Mouse (Mus musculus) liver, postnatal 0 days (tissue): ENCODE measurements at regions not wholly inside any gene's neighbourhood (a gene's known extent, or its start where the extent isn't known, plus 50 kb on each side); places are given as distances from the start of the nearest gene placed in this dataset.

ENCODE experiments used
- ATAC-seq: fragments of 200-750 bp; cut with Nextera tagmentation; 2 replicates; pipeline ENCODE4 v1.8.0; 2017; ENCODE audit warnings: mild to moderate bottlenecking, moderate library complexity
- DNase-seq: peaks from one replicate; pipeline ENCODE4 v3.0.0-alpha.2; 2016
- H3K27ac ChIP-seq: fragments of 300-500 bp; sonication (generic); 2 replicates; pipeline ENCODE4 v1.5.1; 2014; ENCODE audit warnings: antibody characterized with exemption, moderate library complexity, mild to moderate bottlenecking, low read depth
- H3K27me3 ChIP-seq: fragments of 300-500 bp; sonication (generic); 2 replicates; pipeline ENCODE4 v1.6.1; 2014; ENCODE audit warnings: low read length, control low read depth, mixed read lengths; ENCODE audit not compliant: insufficient read depth
- H3K36me3 ChIP-seq: fragments of 300-500 bp; sonication (generic); replicated peaks from 2 replicates; pipeline ENCODE4 v1.6.1; 2014; ENCODE audit warnings: mild to moderate bottlenecking, control low read depth, low read length, moderate library complexity, mixed read lengths; ENCODE audit not compliant: insufficient read depth
- H3K4me1 ChIP-seq: fragments of 300-500 bp; sonication (generic); 2 replicates; pipeline ENCODE4 v1.6.1; 2014; ENCODE audit warnings: antibody characterized with exemption, mild to moderate bottlenecking, control low read depth; ENCODE audit not compliant: insufficient read depth
- H3K4me2 ChIP-seq: fragments of 300-500 bp; sonication (generic); 2 replicates; pipeline ENCODE4 v1.6.1; 2014; ENCODE audit warnings: low read depth, mild to moderate bottlenecking, low read length, moderate library complexity, mixed read lengths
- H3K4me3 ChIP-seq: fragments of 300-500 bp; sonication (generic); 2 replicates; pipeline ENCODE4 v1.5.1; 2014; ENCODE audit warnings: low read depth, low read length
- H3K9ac ChIP-seq: fragments of 300-500 bp; sonication (generic); replicated peaks from 2 replicates; pipeline ENCODE4 v1.6.1; 2014; ENCODE audit warnings: mild to moderate bottlenecking, moderate library complexity
- H3K9me3 ChIP-seq: fragments of 300-500 bp; sonication (generic); 2 replicates; pipeline ENCODE4 v1.6.1; 2016; ENCODE audit warnings: mild to moderate bottlenecking, control low read depth, low read length, mixed read lengths
- CTCF ChIP-seq: sonication (generic); IDR thresholded peaks from 2 replicates; pipeline ENCODE4 v1.5.1; 2016; ENCODE audit warnings: antibody characterized with exemption, low read depth
- EP300 ChIP-seq: IDR thresholded peaks from 2 replicates; pipeline ENCODE4 v1.6.1; 2016; ENCODE audit warnings: antibody characterized with exemption, low read depth, mild to moderate bottlenecking
- WGBS: fragments of 180-500 bp; shearing (Covaris S2); extraction: QIAGEN DNeasy Blood & Tissue Kit; methylation state at CpG from one replicate; pipeline ENCODE4 v1.1.7; 2014; ENCODE audit not compliant: insufficient replicate concordance; 5-methylcytosine and 5-hydroxymethylcytosine counted together

GRCm38 (mm10) chr6:47648899-47649298, 53.8 kb upstream of the Ezh2 start:
- H3K4me2 ChIP-seq = no peak overlapping the region
- WGBS = 77% methylated on average over 5 of the region's 5 CpGs
- ATAC-seq (no peak), DNase-seq (no peak)
- H3K27ac ChIP-seq = no peak overlapping the region
- no peak overlapping the region for H3K9ac ChIP-seq
- peaks cover 3% of the 10 kb centered on the region; the same call in 1 of the 2 replicates for H3K4me1 ChIP-seq
- no peaks in the 10 kb centered on the region for H3K36me3 ChIP-seq
- TF ChIP-seq CTCF (no peak), EP300 (no peak)
- H3K4me3 ChIP-seq = no peak overlapping the region
- no peaks in the 10 kb centered on the region for H3K27me3 ChIP-seq
- no peaks in the 10 kb centered on the region for H3K9me3 ChIP-seq

GRCm38 (mm10) chr6:47648316-47648715, 53.2 kb upstream of the Ezh2 start:
- Histone ChIP-seq H3K9ac (no peak overlapping the region), H3K9me3 (no peaks in the 10 kb centered on the region), H3K36me3 (no peaks in the 10 kb centered on the region), H3K27me3 (no peaks in the 10 kb centered on the region), H3K27ac (no peak overlapping the region), H3K4me2 (no peak overlapping the region), H3K4me3 (no peak overlapping the region), H3K4me1 (peaks cover 3% of the 10 kb centered on the region; the same call in 1 of the 2 replicates)
- TF ChIP-seq CTCF (no peak), EP300 (no peak)
- DNase-seq (no peak), ATAC-seq (no peak)
- WGBS = 82% methylated on average over 7 of the region's 7 CpGs

- no peaks in the 10 kb centered on the region for H3K36me3 ChIP-seq
- peaks cover 3% of the 10 kb centered on the region; the same call in 1 of the 2 replicates for H3K4me1 ChIP-seq
- H3K4me3 ChIP-seq = no peak overlapping the region
- 72% methylated on average over 8 of the region's 8 CpGs for WGBS
- no peak for TF ChIP-seq EP300
- TF ChIP-seq CTCF = no peak
- ATAC-seq (no peak), DNase-seq (no peak)
- no peaks in the 10 kb centered on the region for H3K27me3 ChIP-seq
- no peak overlapping the region for H3K9ac ChIP-seq
- H3K27ac ChIP-seq = no peak overlapping the region
- H3K4me2 ChIP-seq = no peak overlapping the region
- H3K9me3 ChIP-seq = no peaks in the 10 kb centered on the region
Measured at GRCm38 (mm10) chr6:47647876-47648275, 52.7 kb upstream of the Ezh2 start.

- Histone ChIP-seq H3K27me3 (no peaks in the 10 kb centered on the region), H3K4me3 (no peak overlapping the region), H3K4me2 (no peak overlapping the region), H3K27ac (no peak overlapping the region), H3K9ac (no peak overlapping the region), H3K4me1 (peaks cover 3% of the 10 kb centered on the region; the same call in 1 of the 2 replicates), H3K9me3 (no peaks in the 10 kb centered on the region), H3K36me3 (no peaks in the 10 kb centered on the region)
- ATAC-seq (no peak), DNase-seq (no peak)
- TF ChIP-seq CTCF (no peak), EP300 (no peak)
- 71% methylated on average over 14 of the region's 14 CpGs for WGBS
Measured at GRCm38 (mm10) chr6:47646731-47647567, 51.8 kb upstream of the Ezh2 start.

GRCm38 (mm10) chr6:47646022-47646421, 50.9 kb upstream of the Ezh2 start:
- 30% methylated on average over 1 of the region's 1 CpGs for WGBS
- H3K9ac ChIP-seq = no peak overlapping the region
- H3K4me3 ChIP-seq = no peak overlapping the region
- H3K36me3 ChIP-seq = no peaks in the 10 kb centered on the region
- no peaks in the 10 kb centered on the region for H3K9me3 ChIP-seq
- H3K4me2 ChIP-seq = no peak overlapping the region
- DNase-seq = no peak
- no peak overlapping the region for H3K27ac ChIP-seq
- peaks cover 3% of the 10 kb centered on the region; the same call in 1 of the 2 replicates for H3K4me1 ChIP-seq
- no peaks in the 10 kb centered on the region for H3K27me3 ChIP-seq
- ATAC-seq = no peak
- no peak for TF ChIP-seq CTCF
- no peak for TF ChIP-seq EP300
